Mouse (Mus musculus): ENCODE data around the gene Rhot2. TPM values are rescaled to one million over a fixed set of nuclear protein-coding genes. Genes with fewer than 3 reads are reported as not detected.
A peak's percentile ranks its signal among the peaks of the same experiment; 100 is the strongest.

Rhot2 gene
- total RNA-seq, 2 experiments from 2014 or later = 103 to 105 TPM

DNA sequence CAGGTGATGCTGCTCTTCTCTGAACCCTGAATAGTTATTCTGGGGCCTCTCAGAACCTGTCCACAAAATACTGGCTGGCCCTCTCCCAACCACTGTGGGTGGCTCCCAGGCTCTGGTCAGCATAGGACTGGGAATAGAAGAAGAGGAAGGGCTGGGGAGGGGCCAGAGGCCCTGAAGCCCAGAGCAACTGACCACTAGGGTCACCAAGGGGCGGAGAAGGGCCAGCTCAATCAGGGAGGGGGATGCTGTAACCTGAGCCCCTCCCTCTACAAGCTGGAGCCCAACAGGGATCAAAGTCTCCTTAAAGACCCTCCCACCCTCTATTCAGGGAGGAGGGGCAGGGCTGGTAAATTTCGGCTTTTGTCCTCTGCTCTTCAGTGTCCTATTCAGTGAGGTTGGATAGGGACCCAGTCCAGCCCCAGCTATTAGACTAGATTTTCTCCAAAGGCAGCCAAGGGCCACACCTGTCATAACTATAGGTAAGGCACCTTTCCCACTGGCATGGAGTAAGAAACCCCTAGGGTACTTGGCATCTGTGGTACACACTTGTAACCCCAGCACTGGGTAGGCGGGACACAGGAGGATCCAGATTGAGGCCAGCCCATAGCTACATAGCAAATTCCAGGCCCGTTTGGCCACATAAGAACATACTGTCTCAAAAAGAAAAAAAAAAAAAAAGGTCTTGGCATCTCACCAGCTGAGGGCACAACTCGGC lies 35.7 kb upstream of the Rhot2 start, which contains the start of gene Wfikkn1:
Wfikkn1 (minus strand) TSS at position 663 of the 715 bp plus-strand sequence.
- TF ChIP-seq CTCF (IDR thresholded peaks at IDR 0.05) = no peak
- DNase-seq (ENCODE audit: extremely low spot score in 1 of 2, low spot score in 2 of 2) = no peak
- Histone ChIP-seq H3K27ac (0 out of 2 replicates have a peak within 1 kb of the TSS, but pooled peaks have one; percentile 11), H3K4me3 (no peak within 1 kb of the TSS)
- intact Hi-C loops (cut with DNase I) = no loop called here

DNA sequence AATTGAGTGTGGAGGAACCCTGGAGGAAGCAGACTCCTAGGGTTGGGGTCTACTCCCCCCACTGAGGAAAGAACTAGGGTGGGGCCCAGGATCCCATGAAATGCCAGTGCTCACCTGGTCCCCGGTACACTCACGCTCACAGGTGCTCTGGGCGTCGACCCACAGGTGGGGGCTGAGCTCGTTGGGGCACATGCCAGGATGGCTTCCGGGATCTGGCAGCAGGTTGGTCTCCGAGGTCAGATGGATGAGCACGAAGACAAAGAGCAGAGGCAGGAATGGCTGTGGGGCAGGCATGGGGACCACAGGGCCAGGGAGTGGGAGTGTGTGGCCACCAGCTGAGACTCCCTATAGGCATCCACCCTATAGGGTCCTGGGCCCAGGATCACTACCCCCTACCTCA lies 35.1 kb upstream of the Rhot2 start:
- no peak for TF ChIP-seq CTCF (IDR thresholded peaks at IDR 0.05)
- intact Hi-C loops (cut with DNase I) = loop anchor here (5.0 kb wide), 1 partner anchor 38 kb away; the partner anchor contains the start of gene Rab40c
- no peak for DNase-seq (ENCODE audit: extremely low spot score in 1 of 2, low spot score in 2 of 2)
- no peak overlapping the region for H3K4me3 ChIP-seq
- H3K27ac ChIP-seq = no peak overlapping the region

DNA sequence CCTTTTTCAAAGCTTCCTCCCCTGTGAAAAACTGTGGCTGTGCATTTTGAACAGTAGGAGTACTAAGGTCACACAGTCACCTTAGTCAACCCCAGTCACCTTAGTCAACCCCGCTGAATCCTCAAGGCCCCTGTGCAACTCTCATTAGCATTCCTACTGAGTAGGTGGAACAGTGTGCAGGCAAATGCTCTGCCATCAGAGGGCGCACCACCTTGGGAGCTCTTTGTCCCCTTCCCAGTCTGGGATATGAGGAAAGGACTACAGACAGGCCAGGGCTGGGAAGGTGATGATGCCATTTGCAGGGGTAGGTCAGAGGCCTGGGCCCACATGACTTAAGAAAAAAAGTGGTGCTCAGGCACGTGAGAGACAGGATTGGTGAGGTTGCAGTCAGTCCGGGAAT lies 34.6 kb upstream of the Rhot2 start:
- TF ChIP-seq CTCF (IDR thresholded peaks at IDR 0.05) = peak; percentile 60
- peak in 1 of 2 experiments; percentile 55 for DNase-seq (ENCODE audit: extremely low spot score in 1 of 2, low spot score in 2 of 2)
- no peak overlapping the region for H3K4me3 ChIP-seq
- no peak overlapping the region for H3K27ac ChIP-seq
- intact Hi-C loops (cut with DNase I) = loop anchor here (5.0 kb wide), 1 partner anchor 38 kb away; the partner anchor contains the start of gene Rab40c

DNA sequence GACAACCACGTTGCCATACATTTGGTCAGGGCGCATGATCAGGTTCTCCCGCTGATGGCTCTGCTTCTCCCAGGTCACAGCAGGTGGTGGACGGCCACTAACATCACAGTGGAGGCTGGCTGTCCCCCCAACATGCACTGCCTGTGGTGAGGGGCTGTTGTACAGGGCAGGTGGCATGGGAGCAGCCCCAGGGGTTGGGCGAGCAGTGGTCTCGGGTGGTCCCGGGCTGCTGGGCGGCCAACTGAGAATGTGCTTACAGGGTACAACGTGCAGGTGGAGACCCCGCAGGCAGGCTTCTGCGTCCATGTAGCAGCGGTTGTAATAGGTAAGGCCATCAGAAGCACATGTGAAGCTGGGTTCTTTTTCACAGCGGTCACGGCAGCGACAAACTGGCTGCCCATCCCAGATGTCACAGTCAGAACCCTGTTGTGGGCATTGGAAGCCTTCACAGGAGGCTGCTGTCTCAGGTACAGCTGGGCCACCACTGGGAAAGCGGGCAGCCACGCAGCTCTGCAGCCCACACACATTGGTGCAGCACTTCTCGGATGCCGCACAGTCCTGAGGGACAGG lies 34.0 kb upstream of the Rhot2 start:
- no peak overlapping the region for H3K27ac ChIP-seq
- intact Hi-C loops (cut with DNase I) = loop anchor here (5.0 kb wide), 1 partner anchor 39 kb away; the partner anchor contains the start of gene Rab40c
- no peak for TF ChIP-seq CTCF (IDR thresholded peaks at IDR 0.05)
- peak in 1 of 2 experiments; percentile 24 for DNase-seq (ENCODE audit: extremely low spot score in 1 of 2, low spot score in 2 of 2)
- H3K4me3 ChIP-seq = no peak overlapping the region

DNA sequence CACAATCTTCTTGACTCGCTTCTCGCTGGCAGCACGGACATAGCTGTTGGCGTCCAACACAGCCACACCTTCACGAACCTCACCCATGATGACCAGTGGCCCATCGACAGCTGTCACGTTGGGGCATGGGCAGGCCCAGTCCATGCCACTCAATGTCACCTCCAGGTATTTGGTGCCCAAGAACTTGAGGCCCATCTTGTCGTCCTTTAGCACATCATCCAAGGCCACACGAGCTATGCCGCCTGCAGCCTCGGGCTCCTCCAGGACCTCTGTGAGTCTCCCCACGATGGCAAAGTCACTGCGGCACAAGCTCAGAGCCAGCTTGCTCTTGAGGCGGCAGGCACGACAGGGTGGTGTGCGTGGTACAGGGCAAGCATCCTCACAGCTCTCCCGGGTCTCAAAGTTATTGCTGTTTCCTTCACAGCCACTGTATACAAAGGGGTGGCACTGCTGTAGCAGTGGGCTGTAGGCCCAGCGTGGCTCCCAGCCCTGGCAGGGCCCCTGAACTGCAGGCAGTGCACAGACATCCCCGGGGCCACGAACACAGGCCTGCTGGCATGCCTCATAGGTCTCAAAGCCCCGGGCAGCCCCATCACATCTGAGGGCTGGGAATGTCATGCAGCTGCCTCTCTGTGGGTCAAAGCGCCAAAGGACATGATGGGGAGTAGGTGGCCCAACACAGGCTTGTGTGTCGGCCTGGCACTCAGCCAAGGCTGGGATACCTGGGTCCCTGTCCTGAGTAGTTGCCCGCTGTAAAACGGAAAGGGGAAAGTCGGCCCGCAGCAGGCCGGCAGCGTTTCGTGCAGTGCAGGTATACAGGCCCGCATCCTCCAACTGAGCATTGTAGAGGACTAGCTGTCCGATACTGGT lies 33.3 kb upstream of the Rhot2 start:
- Histone ChIP-seq H3K27ac (no peak overlapping the region), H3K4me3 (no peak overlapping the region)
- TF ChIP-seq CTCF (IDR thresholded peaks at IDR 0.05) = no peak
- no peak for DNase-seq (ENCODE audit: extremely low spot score in 1 of 2, low spot score in 2 of 2)
- intact Hi-C loops (cut with DNase I) = loop anchor here (5.0 kb wide), 1 partner anchor 39 kb away; the partner anchor contains the start of gene Rab40c

DNA sequence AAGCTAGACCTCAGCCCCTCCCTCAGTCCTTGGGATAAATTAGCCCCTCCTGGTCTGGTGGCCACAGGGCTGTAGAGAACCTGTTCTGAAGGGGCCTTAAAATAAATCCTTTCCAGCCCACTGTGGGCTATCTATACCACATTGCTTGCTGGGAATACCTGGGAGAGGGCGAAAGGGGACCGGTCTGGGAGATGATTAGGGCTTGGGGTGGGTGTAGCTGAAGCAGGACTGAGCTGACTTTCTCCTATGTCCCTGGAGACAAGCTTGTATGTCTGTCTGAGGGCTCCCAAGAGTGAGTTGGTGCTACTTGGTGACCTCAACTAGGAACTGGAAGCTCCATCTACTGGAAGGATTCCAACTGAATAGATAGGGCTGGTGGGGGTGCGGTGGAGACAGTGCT lies 32.4 kb upstream of the Rhot2 start:
- TF ChIP-seq CTCF (IDR thresholded peaks at IDR 0.05) = no peak
- no peak overlapping the region; the same call in 1 of the 2 replicates for H3K4me3 ChIP-seq
- no peak for DNase-seq (ENCODE audit: extremely low spot score in 1 of 2, low spot score in 2 of 2)
- H3K27ac ChIP-seq = no peak overlapping the region
- intact Hi-C loops (cut with DNase I) = loop anchor here (5.0 kb wide), 1 partner anchor 40 kb away; the partner anchor contains the start of gene Rab40c

DNA sequence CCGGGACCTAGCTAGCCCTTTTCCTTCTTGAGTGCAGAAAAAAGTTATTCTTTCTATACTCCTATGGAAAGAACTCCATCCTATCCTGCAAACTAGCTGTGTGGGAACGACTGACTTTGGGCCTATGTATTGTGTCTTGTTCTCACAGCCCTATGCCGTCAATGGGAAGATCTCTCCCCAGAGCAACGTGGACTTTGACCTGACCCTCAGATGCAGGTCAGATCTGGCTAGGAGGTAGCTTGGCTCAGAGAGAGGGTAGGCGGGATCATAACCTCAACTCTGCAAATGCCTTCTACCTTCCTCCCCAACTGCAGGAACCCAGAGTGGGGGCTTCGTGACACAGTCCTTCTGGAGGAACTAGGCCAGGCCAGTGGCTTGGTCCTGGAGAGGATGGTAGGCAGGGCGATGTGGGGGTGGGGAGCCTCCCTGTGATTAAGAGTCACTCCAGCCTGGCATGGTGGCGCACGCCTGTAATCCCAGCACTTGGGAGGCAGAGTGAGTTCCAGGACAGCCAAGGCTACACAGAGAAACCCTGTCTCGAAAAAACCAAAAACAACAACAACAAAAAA lies 31.8 kb upstream of the Rhot2 start:
- peak overlapping the region; percentile 77 for H3K4me3 ChIP-seq
- intact Hi-C loops (cut with DNase I) = loop anchor here (5.0 kb wide), 1 partner anchor 41 kb away; the partner anchor contains the start of gene Rab40c
- peak overlapping the region; percentile 88 for H3K27ac ChIP-seq
- no peak for TF ChIP-seq CTCF (IDR thresholded peaks at IDR 0.05)
- no peak for DNase-seq (ENCODE audit: extremely low spot score in 1 of 2, low spot score in 2 of 2)

DNA sequence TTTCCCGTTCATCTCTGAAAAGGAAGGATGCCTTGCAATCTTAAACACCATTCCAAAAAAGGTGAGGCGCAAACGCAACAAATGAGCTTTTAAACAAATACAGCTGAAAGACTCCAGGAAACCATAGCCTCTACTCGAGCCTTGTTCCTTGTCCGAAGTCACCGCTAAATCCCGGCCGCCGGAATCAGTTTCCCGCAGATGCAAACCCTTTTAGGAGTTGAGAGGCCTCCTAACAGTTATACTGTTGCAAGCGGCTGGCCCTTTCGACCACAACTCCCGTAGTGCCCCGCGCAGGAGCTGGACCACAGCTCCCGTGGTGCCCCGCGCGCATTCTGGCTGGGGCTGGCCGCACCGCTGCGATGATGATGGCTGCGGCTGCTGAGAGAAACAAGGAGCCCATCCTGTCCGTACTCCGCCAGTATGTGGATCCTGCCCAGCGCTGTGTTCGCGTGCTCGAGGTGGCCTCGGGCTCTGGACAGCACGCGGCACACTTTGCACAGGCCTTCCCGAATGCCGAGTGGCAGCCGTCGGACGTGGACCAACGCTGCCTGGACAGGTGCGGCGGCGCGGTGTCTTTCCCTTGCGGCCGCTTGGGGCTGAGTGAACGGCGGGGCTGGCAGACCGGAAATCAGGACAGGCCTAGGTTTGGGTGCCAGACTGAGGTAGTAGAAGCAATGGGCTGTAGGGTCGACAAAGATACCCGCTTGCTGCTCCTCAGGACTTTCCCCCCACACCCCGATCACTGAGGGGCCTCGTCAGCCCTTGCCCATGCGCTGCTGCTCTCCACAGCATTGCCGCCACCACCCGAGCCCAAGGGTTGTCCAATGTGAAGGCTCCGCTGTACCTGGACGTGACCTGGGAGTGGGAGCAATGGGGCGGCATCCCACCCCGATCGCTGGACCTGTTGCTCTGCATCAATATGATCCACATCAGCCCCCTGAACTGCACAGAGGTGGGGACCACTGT lies 30.8 kb upstream of the Rhot2 start:
- Histone ChIP-seq H3K4me3 (peak overlapping the region; percentile 77), H3K27ac (peak overlapping the region; percentile 88)
- intact Hi-C loops (cut with DNase I) = loop anchor here (5.0 kb wide), 1 partner anchor 42 kb away; the partner anchor contains the start of gene Rab40c
- DNase-seq (ENCODE audit: extremely low spot score in 1 of 2, low spot score in 2 of 2) = peak; percentile 90
- TF ChIP-seq CTCF (IDR thresholded peaks at IDR 0.05) = peak; percentile 15; the same call in 1 of the 2 replicates

DNA sequence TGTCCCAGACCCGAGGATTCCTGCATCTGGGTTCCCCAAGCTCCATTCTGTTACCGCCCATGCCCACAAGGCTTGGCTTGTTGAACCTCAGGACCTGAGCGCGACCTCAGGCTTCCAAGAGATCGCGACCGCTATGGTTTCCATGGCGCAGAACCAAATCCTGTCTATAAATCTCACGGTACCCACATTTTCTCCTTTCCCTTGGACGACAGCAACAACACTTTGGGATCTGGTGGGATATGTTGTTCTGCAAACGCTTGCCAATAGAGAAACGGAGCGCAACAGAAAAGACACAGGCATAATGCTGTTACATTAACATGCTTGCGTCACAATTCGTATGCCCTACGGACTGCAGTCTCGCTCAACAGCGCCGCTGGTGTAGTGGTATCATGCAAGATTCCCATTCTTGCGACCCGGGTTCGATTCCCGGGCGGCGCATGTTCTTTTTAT lies 30.1 kb upstream of the Rhot2 start, which contains the start of gene Mettl26:
Mettl26 (plus strand) TSS at position 354 of the 450 bp plus-strand sequence.
- DNase-seq (ENCODE audit: extremely low spot score in 1 of 2, low spot score in 2 of 2) = peak; percentile 93 to 99
- Histone ChIP-seq H3K4me3 (peak within 1 kb of the TSS; percentile 77), H3K27ac (peak within 1 kb of the TSS; percentile 88)
- TF ChIP-seq CTCF (IDR thresholded peaks at IDR 0.05) = peak; percentile 18
- intact Hi-C loops (cut with DNase I) = loop anchor here (5.0 kb wide), 1 partner anchor 43 kb away; the partner anchor contains the start of gene Rab40c

Data from left cerebral cortex, adult 2 months (tissue).